Mouse (Mus musculus): ENCODE data around the gene Camta2. TPM values are rescaled to one million over a fixed set of nuclear protein-coding genes. Genes with fewer than 3 reads are reported as not detected.

Camta2 gene
- polyA plus RNA-seq, 1 experiment: 11.9 TPM

- Histone ChIP-seq H3K79me2 (ENCODE audit: control insufficient read depth, insufficient read depth) (peaks cover 54% of the 10 kb centered on the region), H3K4me2 (ENCODE audit: low read depth) (peak overlapping the region; percentile 95), H3K36me3 (ENCODE audit: control insufficient read depth, insufficient read depth) (peaks cover 45% of the 10 kb centered on the region), H3K27me3 (ENCODE audit: control insufficient read depth, insufficient read depth, insufficient read length) (no peaks in the 10 kb centered on the region), H3K4me3 (peak overlapping the region; percentile 62), H3ac (ENCODE audit: control insufficient read depth, insufficient read length) (no peak overlapping the region)
- TF ChIP-seq USF1 (IDR thresholded peaks at IDR 0.05; ENCODE audit: low read depth) (no peak), MYOG (IDR thresholded peaks at IDR 0.05; ENCODE audit: control insufficient read depth in 1 of 3, insufficient read depth in 1 of 3, insufficient read length in 2 of 3, low read depth in 2 of 3) (no peak), TCF12 (IDR thresholded peaks at IDR 0.05; ENCODE audit: insufficient read depth, poor library complexity, severe bottlenecking) (no peak), MYOD1 (IDR thresholded peaks at IDR 0.05; ENCODE audit: control insufficient read depth in 1 of 3, insufficient read length in 2 of 3, low read depth in 2 of 3) (no peak), POLR2A (IDR thresholded peaks at IDR 0.05; ENCODE audit: insufficient read length, low read depth) (no peak)
Observed at GRCm38 (mm10) chr11:70648512-70648911, 39.4 kb downstream of the Camta2 start.

- Histone ChIP-seq H3K4me2 (ENCODE audit: low read depth) (peak overlapping the region; percentile 95), H3K27me3 (ENCODE audit: control insufficient read depth, insufficient read depth, insufficient read length) (no peaks in the 10 kb centered on the region), H3K36me3 (ENCODE audit: control insufficient read depth, insufficient read depth) (peaks cover 43% of the 10 kb centered on the region), H3K79me2 (ENCODE audit: control insufficient read depth, insufficient read depth) (peaks cover 48% of the 10 kb centered on the region), H3K4me3 (peak overlapping the region; percentile 62), H3ac (ENCODE audit: control insufficient read depth, insufficient read length) (peak overlapping the region; percentile 62)
- TF ChIP-seq MAX (IDR thresholded peaks at IDR 0.05; ENCODE audit: low read depth) (no peak), MYOD1 (IDR thresholded peaks at IDR 0.05; ENCODE audit: control insufficient read depth in 1 of 3, insufficient read length in 2 of 3, low read depth in 2 of 3) (no peak), TCF3 (IDR thresholded peaks at IDR 0.05; ENCODE audit: insufficient read length, low read depth) (no peak), CEBPB (IDR thresholded peaks at IDR 0.05; ENCODE audit: insufficient read depth, poor library complexity, severe bottlenecking) (no peak), POLR2A (IDR thresholded peaks at IDR 0.05; ENCODE audit: insufficient read length, low read depth) (peak; percentile 46), MYOG (IDR thresholded peaks at IDR 0.05; ENCODE audit: control insufficient read depth in 1 of 3, insufficient read depth in 1 of 3, insufficient read length in 2 of 3, low read depth in 2 of 3) (no peak), TCF12 (IDR thresholded peaks at IDR 0.05; ENCODE audit: insufficient read depth, poor library complexity, severe bottlenecking) (no peak), POLR2AphosphoS2 (IDR thresholded peaks at IDR 0.05; ENCODE audit: insufficient read length, low read depth) (peak; percentile 95)
Observed at GRCm38 (mm10) chr11:70647716-70648420, 40.0 kb downstream of the Camta2 start.

GRCm38 (mm10) chr11:70646691-70647650, 40.9 kb downstream of the Camta2 start, which contains the start of the genes Rnf167 and Slc25a11:
Gene Rnf167, plus strand, starts transcription at chr11:70647235.
Gene Slc25a11, minus strand, starts transcription at chr11:70647479.
- TF ChIP-seq POLR2AphosphoS2 (IDR thresholded peaks at IDR 0.05; ENCODE audit: insufficient read length, low read depth) (peak; percentile 89), MYOD1 (IDR thresholded peaks at IDR 0.05; ENCODE audit: control insufficient read depth in 1 of 3, insufficient read length in 2 of 3, low read depth in 2 of 3) (peak in 1 of 3 experiments; percentile 35), MAX (IDR thresholded peaks at IDR 0.05; ENCODE audit: low read depth) (no peak), POLR2A (IDR thresholded peaks at IDR 0.05; ENCODE audit: insufficient read length, low read depth) (peak; percentile 95), CEBPB (IDR thresholded peaks at IDR 0.05; ENCODE audit: insufficient read depth, poor library complexity, severe bottlenecking) (no peak), E2F4 (IDR thresholded peaks at IDR 0.05; ENCODE audit: insufficient read depth) (no peak), MYOG (IDR thresholded peaks at IDR 0.05; ENCODE audit: control insufficient read depth in 1 of 3, insufficient read depth in 1 of 3, insufficient read length in 2 of 3, low read depth in 2 of 3) (peak in 2 of 3 experiments; percentile 46)
- peak within 1 kb of the TSS; percentile 62 for H3ac ChIP-seq (ENCODE audit: control insufficient read depth, insufficient read length)
- H3K27me3 ChIP-seq (ENCODE audit: control insufficient read depth, insufficient read depth, insufficient read length): no peaks in the 10 kb centered on the region
- H3K36me3 ChIP-seq (ENCODE audit: control insufficient read depth, insufficient read depth): peaks cover 35% of the 10 kb centered on the region
- peak within 1 kb of the TSS; percentile 95 for H3K4me2 ChIP-seq (ENCODE audit: low read depth)
- H3K4me3 ChIP-seq: peak within 1 kb of the TSS; percentile 62
- H3K79me2 ChIP-seq (ENCODE audit: control insufficient read depth, insufficient read depth): peaks cover 39% of the 10 kb centered on the region

- Histone ChIP-seq H3ac (ENCODE audit: control insufficient read depth, insufficient read length) (peak overlapping the region; percentile 62), H3K27me3 (ENCODE audit: control insufficient read depth, insufficient read depth, insufficient read length) (no peaks in the 10 kb centered on the region), H3K79me2 (ENCODE audit: control insufficient read depth, insufficient read depth) (peaks cover 31% of the 10 kb centered on the region), H3K36me3 (ENCODE audit: control insufficient read depth, insufficient read depth) (peaks cover 33% of the 10 kb centered on the region), H3K4me2 (ENCODE audit: low read depth) (peak overlapping the region; percentile 91), H3K4me3 (peak overlapping the region; percentile 62)
- TF ChIP-seq POLR2A (IDR thresholded peaks at IDR 0.05; ENCODE audit: insufficient read length, low read depth) (no peak), E2F4 (IDR thresholded peaks at IDR 0.05; ENCODE audit: insufficient read depth) (no peak), MAX (IDR thresholded peaks at IDR 0.05; ENCODE audit: low read depth) (no peak), TCF12 (IDR thresholded peaks at IDR 0.05; ENCODE audit: insufficient read depth, poor library complexity, severe bottlenecking) (no peak), USF1 (IDR thresholded peaks at IDR 0.05; ENCODE audit: low read depth) (no peak), SRF (IDR thresholded peaks at IDR 0.05; ENCODE audit: control insufficient read depth, insufficient read length, low read depth) (no peak), REST (IDR thresholded peaks at IDR 0.05; ENCODE audit: insufficient read depth, insufficient read length) (no peak), MYOG (IDR thresholded peaks at IDR 0.05; ENCODE audit: control insufficient read depth in 1 of 3, insufficient read depth in 1 of 3, insufficient read length in 2 of 3, low read depth in 2 of 3) (no peak), MYOD1 (IDR thresholded peaks at IDR 0.05; ENCODE audit: control insufficient read depth in 1 of 3, insufficient read length in 2 of 3, low read depth in 2 of 3) (no peak), TCF3 (IDR thresholded peaks at IDR 0.05; ENCODE audit: insufficient read length, low read depth) (no peak), CEBPB (IDR thresholded peaks at IDR 0.05; ENCODE audit: insufficient read depth, poor library complexity, severe bottlenecking) (no peak), POLR2AphosphoS2 (IDR thresholded peaks at IDR 0.05; ENCODE audit: insufficient read length, low read depth) (no peak)
Observed at GRCm38 (mm10) chr11:70646259-70646555, 41.7 kb downstream of the Camta2 start.

Data from myocyte (in vitro differentiated cells).